Mouse (Mus musculus): Measurements from ENCODE around the gene Il1b.

GRCm38 (mm10) chr2:129403786-129404185, 32.8 kb upstream of the Il1b start:
- TF ChIP-seq GATA1 (IDR thresholded peaks at IDR 0.05; ENCODE audit: borderline replicate concordance, low read length): no peak
- no peak for TF ChIP-seq FLI1 (IDR thresholded peaks at IDR 0.05; ENCODE audit: low read length)
